Mouse (Mus musculus) midbrain, embryonic 15.5 days (tissue): Measurements from ENCODE around the gene Slc8a3. TPM values are rescaled to one million over a fixed set of nuclear protein-coding genes. Genes with fewer than 3 reads are reported as not detected.

Source experiments
- ATAC-seq: fragments of 200-750 bp; cut with Nextera tagmentation; replicated peaks from 2 replicates; pipeline ENCODE4 v1.8.0; 2017; ENCODE audit warnings: moderate TSS enrichment
- H3K27ac ChIP-seq: fragments of 300-500 bp; sonication (generic); 2 replicates; pipeline ENCODE4 v1.5.1; 2015; ENCODE audit warnings: mild to moderate bottlenecking, inconsistent platforms
- H3K27me3 ChIP-seq: fragments of 300-500 bp; sonication (generic); replicated peaks from 2 replicates; pipeline ENCODE4 v1.6.1; 2015; ENCODE audit warnings: inconsistent platforms
- H3K36me3 ChIP-seq: fragments of 300-500 bp; sonication (generic); replicated peaks from 2 replicates; pipeline ENCODE4 v1.6.1; 2015; ENCODE audit warnings: inconsistent platforms
- H3K4me1 ChIP-seq: fragments of 300-500 bp; sonication (generic); 2 replicates; pipeline ENCODE4 v1.6.1; 2015; ENCODE audit warnings: inconsistent platforms
- H3K4me2 ChIP-seq: fragments of 300-500 bp; sonication (generic); 2 replicates; pipeline ENCODE4 v1.6.1; 2015; ENCODE audit warnings: inconsistent platforms, mild to moderate bottlenecking, moderate library complexity
- H3K4me3 ChIP-seq: fragments of 300-500 bp; sonication (generic); 2 replicates; pipeline ENCODE4 v1.5.1; 2015; ENCODE audit warnings: mild to moderate bottlenecking, inconsistent platforms
- H3K9ac ChIP-seq: fragments of 300-500 bp; sonication (generic); 2 replicates; pipeline ENCODE4 v1.6.1; 2015; ENCODE audit warnings: mild to moderate bottlenecking, inconsistent platforms
- H3K9me3 ChIP-seq: fragments of 300-500 bp; sonication (generic); 2 replicates; pipeline ENCODE4 v1.6.1; 2016; ENCODE audit warnings: inconsistent platforms
- WGBS: fragments of 180-500 bp; shearing (Covaris S2); methylation state at CpG from one replicate; pipeline ENCODE4 v1.1.7; 2015; ENCODE audit warnings: mixed read lengths; 5-methylcytosine and 5-hydroxymethylcytosine counted together
- polyA plus RNA-seq: library from polyadenylated mRNA; unstranded; fragments of >200 nt; fragmentation: Nextera tagmentation; extraction: Ambion mirVana; gene quantifications from 2 replicates; pipeline ENCODE4 v1.2.1, GENCODE M21; 2015

The Slc8a3 gene
- polyA plus RNA-seq, 1 experiment from 2014 or later, result 9.5 TPM

DNA sequence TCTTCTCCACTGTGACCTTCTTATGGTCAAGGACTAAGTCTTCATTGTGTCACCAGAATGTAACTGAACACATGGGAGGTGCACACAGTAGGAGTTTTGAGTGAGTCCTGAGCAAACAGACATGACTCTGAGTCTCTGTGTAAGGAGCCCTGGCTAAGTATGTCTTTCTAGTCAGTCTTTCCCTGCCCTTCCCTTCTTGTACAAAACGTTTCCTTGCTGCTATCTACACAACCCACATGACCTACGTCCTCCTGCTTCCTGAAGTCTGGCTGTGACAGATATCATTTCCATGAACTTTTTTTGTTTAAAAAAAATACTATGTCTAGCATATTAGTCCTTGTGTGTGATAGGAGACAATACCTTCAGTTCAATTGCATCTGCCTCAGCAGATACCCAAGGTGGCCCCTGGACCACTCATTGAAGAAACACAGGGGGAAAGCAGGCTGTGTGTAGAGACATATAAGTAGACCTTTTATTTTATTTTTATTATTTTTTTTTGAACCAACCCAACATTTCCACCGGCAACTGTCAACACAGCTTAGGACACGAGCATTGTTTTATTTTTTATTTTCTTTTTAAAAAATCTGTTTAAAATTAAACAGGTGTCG, 135.4 kb downstream of the Slc8a3 start:
- H3K4me3 ChIP-seq, result no peak overlapping the region
- H3K27ac ChIP-seq, result no peak overlapping the region
- H3K9me3 ChIP-seq, result no peaks in the 10 kb centered on the region
- H3K27me3 ChIP-seq, result no peaks in the 10 kb centered on the region
- peaks cover 3% of the 10 kb centered on the region; the same call in 1 of the 2 replicates for H3K4me1 ChIP-seq
- no peak overlapping the region for H3K9ac ChIP-seq
- 82% methylated on average over 5 of the region's 5 CpGs for WGBS
- no peak overlapping the region for H3K4me2 ChIP-seq
- H3K36me3 ChIP-seq, result no peaks in the 10 kb centered on the region
- no peak for ATAC-seq

GRCm38 (mm10) chr12:81193968-81194367, 139.0 kb downstream of the Slc8a3 start:
- no peak for ATAC-seq
- H3K27me3 ChIP-seq, result no peaks in the 10 kb centered on the region
- no peak overlapping the region for H3K4me2 ChIP-seq
- no peaks in the 10 kb centered on the region for H3K36me3 ChIP-seq
- no peak overlapping the region for H3K27ac ChIP-seq
- WGBS, result 83% methylated on average over 2 of the region's 2 CpGs
- H3K9ac ChIP-seq, result no peak overlapping the region
- no peaks in the 10 kb centered on the region for H3K9me3 ChIP-seq
- no peak overlapping the region for H3K4me3 ChIP-seq
- no peaks in the 10 kb centered on the region for H3K4me1 ChIP-seq

- no peak overlapping the region for H3K9ac ChIP-seq
- H3K9me3 ChIP-seq, result no peaks in the 10 kb centered on the region
- no peak for ATAC-seq
- H3K4me2 ChIP-seq, result no peak overlapping the region
- no peak overlapping the region for H3K27ac ChIP-seq
- H3K4me1 ChIP-seq, result no peaks in the 10 kb centered on the region
- H3K4me3 ChIP-seq, result no peak overlapping the region
- H3K36me3 ChIP-seq, result no peaks in the 10 kb centered on the region
- no peaks in the 10 kb centered on the region for H3K27me3 ChIP-seq
- 83% methylated on average over 1 of the region's 1 CpGs for WGBS
Measured at GRCm38 (mm10) chr12:81189636-81190035, 143.3 kb downstream of the Slc8a3 start.

DNA sequence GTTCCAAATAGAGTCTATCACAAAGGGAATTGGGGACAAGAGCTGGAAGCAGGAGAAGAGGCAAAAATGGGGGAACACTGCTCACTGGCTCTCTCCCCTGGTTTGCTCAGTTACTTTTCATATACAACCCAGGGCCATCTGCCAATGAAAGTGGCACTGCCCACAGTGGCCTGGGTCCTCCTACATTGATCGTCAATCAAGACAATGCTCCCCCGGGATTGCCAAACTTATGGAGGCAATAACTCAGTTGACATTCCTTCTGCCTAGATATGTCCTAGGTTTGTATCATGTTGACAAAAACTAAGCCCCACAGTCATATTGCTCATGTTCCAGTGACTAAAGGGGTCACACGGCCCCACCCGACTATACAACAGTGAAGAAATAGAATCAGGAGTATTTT, 144.0 kb downstream of the Slc8a3 start:
- Histone ChIP-seq H3K27me3 (no peaks in the 10 kb centered on the region), H3K4me2 (no peak overlapping the region), H3K4me1 (no peaks in the 10 kb centered on the region), H3K36me3 (no peaks in the 10 kb centered on the region), H3K9ac (no peak overlapping the region), H3K4me3 (no peak overlapping the region), H3K27ac (no peak overlapping the region), H3K9me3 (no peaks in the 10 kb centered on the region)
- 90% methylated on average over 4 of the region's 4 CpGs for WGBS
- ATAC-seq, result no peak

GRCm38 (mm10) chr12:81188423-81188822, 144.6 kb downstream of the Slc8a3 start:
- WGBS, result 88% methylated on average over 3 of the region's 3 CpGs
- Histone ChIP-seq H3K9me3 (no peaks in the 10 kb centered on the region), H3K4me3 (no peak overlapping the region), H3K4me2 (no peak overlapping the region), H3K27me3 (no peaks in the 10 kb centered on the region), H3K36me3 (no peaks in the 10 kb centered on the region), H3K9ac (no peak overlapping the region), H3K27ac (no peak overlapping the region), H3K4me1 (no peaks in the 10 kb centered on the region)
- no peak for ATAC-seq

DNA sequence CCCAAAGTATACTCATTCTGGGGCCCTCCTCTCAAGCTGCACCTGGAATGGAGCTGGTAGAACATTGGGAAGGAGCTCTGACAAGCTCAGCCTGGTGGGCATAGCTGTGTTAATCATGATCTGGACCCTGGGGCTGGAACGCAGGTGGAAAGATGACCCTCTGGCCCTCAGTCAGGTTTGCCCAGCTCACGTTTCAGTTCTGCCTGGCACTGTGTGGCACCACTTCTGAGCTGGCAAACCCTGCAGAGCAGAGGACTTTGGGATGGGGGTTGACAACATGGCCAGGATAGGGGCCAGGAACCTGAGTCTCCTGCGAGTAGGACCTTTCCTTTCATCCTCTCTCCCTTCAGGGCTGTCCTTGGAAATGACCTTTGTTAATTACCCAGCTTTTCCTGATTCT, 146.3 kb downstream of the Slc8a3 start:
- H3K9ac ChIP-seq, result no peak overlapping the region
- no peaks in the 10 kb centered on the region for H3K9me3 ChIP-seq
- H3K36me3 ChIP-seq, result no peaks in the 10 kb centered on the region
- H3K4me2 ChIP-seq, result no peak overlapping the region
- H3K27ac ChIP-seq, result no peak overlapping the region
- no peak overlapping the region for H3K4me3 ChIP-seq
- H3K27me3 ChIP-seq, result no peaks in the 10 kb centered on the region
- H3K4me1 ChIP-seq, result no peaks in the 10 kb centered on the region
- 89% methylated on average over 3 of the region's 3 CpGs for WGBS
- no peak for ATAC-seq

GRCm38 (mm10) chr12:81186081-81186480, 146.9 kb downstream of the Slc8a3 start:
- Histone ChIP-seq H3K36me3 (no peaks in the 10 kb centered on the region), H3K27me3 (no peaks in the 10 kb centered on the region), H3K9ac (no peak overlapping the region), H3K9me3 (no peaks in the 10 kb centered on the region), H3K27ac (no peak overlapping the region), H3K4me2 (no peak overlapping the region), H3K4me3 (no peak overlapping the region), H3K4me1 (no peaks in the 10 kb centered on the region)
- WGBS, result 96% methylated on average over 4 of the region's 4 CpGs
- ATAC-seq, result no peak

- ATAC-seq, result no peak
- H3K4me2 ChIP-seq, result no peak overlapping the region
- H3K4me3 ChIP-seq, result no peak overlapping the region
- no peaks in the 10 kb centered on the region for H3K27me3 ChIP-seq
- H3K36me3 ChIP-seq, result no peaks in the 10 kb centered on the region
- no peak overlapping the region for H3K27ac ChIP-seq
- 90% methylated on average over 2 of the region's 2 CpGs for WGBS
- H3K4me1 ChIP-seq, result no peaks in the 10 kb centered on the region
- H3K9me3 ChIP-seq, result no peaks in the 10 kb centered on the region
- no peak overlapping the region for H3K9ac ChIP-seq
Measured at GRCm38 (mm10) chr12:81184967-81185366, 148.0 kb downstream of the Slc8a3 start.

DNA sequence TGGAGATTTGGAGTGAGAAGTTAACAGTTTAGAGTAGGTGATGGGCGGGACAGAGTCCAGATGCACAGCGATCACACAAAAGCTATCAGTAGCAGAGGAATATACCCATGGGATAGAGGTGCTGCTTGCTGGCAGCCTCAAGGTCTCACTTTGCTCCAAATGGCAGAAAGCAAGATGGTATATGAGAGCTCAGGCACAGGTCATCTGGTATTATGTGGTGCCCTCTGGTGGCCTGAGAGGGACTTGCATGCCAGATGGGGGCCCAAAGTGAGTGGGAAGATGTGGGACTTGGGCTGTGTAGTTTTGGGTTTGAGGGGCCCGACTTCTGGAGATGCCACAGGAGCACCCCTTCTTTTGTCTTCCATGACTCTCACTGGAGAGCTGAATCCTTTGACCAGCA, 150.9 kb downstream of the Slc8a3 start:
- Histone ChIP-seq H3K27me3 (no peaks in the 10 kb centered on the region), H3K36me3 (no peaks in the 10 kb centered on the region), H3K9ac (no peak overlapping the region), H3K9me3 (no peaks in the 10 kb centered on the region), H3K27ac (no peak overlapping the region), H3K4me3 (no peak overlapping the region), H3K4me1 (no peaks in the 10 kb centered on the region), H3K4me2 (no peak overlapping the region)
- 58% methylated on average over 3 of the region's 3 CpGs for WGBS
- no peak for ATAC-seq

GRCm38 (mm10) chr12:81175252-81175651, 157.7 kb downstream of the Slc8a3 start:
- Histone ChIP-seq H3K27me3 (no peaks in the 10 kb centered on the region), H3K27ac (no peak overlapping the region), H3K4me1 (0 out of 2 replicates have a peak, but pooled peaks cover 6% of the 10 kb centered on the region), H3K4me3 (no peak overlapping the region), H3K4me2 (no peak overlapping the region), H3K9ac (no peak overlapping the region), H3K36me3 (no peaks in the 10 kb centered on the region), H3K9me3 (no peaks in the 10 kb centered on the region)
- 60% methylated on average over 9 of the region's 9 CpGs for WGBS
- ATAC-seq, result no peak

DNA sequence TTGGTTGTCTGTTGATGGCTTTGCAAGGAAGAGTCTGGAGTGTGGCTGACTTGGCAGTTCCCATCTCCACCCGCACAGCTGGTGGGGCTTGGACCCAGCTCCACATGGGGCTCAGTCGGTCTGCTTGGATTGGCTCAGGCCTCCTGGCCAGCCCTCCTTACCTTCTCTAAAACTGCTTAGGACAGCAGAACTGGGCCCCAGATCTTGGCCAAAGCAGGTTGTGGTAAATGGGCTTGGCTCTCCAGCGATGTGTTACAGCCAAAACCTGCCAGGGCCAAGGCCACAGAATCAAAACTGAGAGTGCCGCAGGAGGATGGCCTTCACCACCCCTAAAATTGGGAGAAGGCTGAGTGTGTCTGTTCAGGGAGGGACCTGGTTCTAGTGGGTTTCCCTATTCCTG, 159.1 kb downstream of the Slc8a3 start:
- 0 out of 2 replicates have a peak, but pooled peaks cover 6% of the 10 kb centered on the region for H3K4me1 ChIP-seq
- ATAC-seq, result no peak
- no peaks in the 10 kb centered on the region for H3K27me3 ChIP-seq
- no peak overlapping the region for H3K4me3 ChIP-seq
- no peak overlapping the region for H3K9ac ChIP-seq
- no peaks in the 10 kb centered on the region for H3K9me3 ChIP-seq
- no peak overlapping the region for H3K27ac ChIP-seq
- WGBS, result 98% methylated on average over 4 of the region's 4 CpGs
- no peaks in the 10 kb centered on the region for H3K36me3 ChIP-seq
- H3K4me2 ChIP-seq, result no peak overlapping the region

- Histone ChIP-seq H3K27ac (no peak overlapping the region), H3K27me3 (no peaks in the 10 kb centered on the region), H3K4me2 (no peak overlapping the region), H3K9me3 (no peaks in the 10 kb centered on the region), H3K4me3 (no peak overlapping the region), H3K4me1 (0 out of 2 replicates have a peak, but pooled peaks cover 6% of the 10 kb centered on the region), H3K9ac (no peak overlapping the region), H3K36me3 (no peaks in the 10 kb centered on the region)
- 88% methylated on average over 3 of the region's 3 CpGs for WGBS
- ATAC-seq, result no peak
Measured at GRCm38 (mm10) chr12:81173011-81173410, 160.0 kb downstream of the Slc8a3 start.

GRCm38 (mm10) chr12:81170076-81170475, 162.9 kb downstream of the Slc8a3 start:
- no peaks in the 10 kb centered on the region for H3K27me3 ChIP-seq
- no peak overlapping the region for H3K4me3 ChIP-seq
- H3K9ac ChIP-seq, result no peak overlapping the region
- no peaks in the 10 kb centered on the region for H3K9me3 ChIP-seq
- H3K27ac ChIP-seq, result no peak overlapping the region
- H3K4me1 ChIP-seq, result peaks cover 7% of the 10 kb centered on the region; the same call in 1 of the 2 replicates
- no peak overlapping the region for H3K4me2 ChIP-seq
- no peaks in the 10 kb centered on the region for H3K36me3 ChIP-seq
- ATAC-seq, result no peak
- 85% methylated on average over 2 of the region's 2 CpGs for WGBS
